Mouse (Mus musculus) heart, adult 2 months (tissue): ENCODE measurements around the gene A830005F24Rik.

Source experiments
- CTCF ChIP-seq: fragments of 200-600 bp; IDR thresholded peaks from 2 replicates; pipeline ENCODE4 v1.8.1; 2022; ENCODE audit warnings: antibody characterized with exemption, mild to moderate bottlenecking, moderate library complexity
- EP300 ChIP-seq: fragments of 200-500 bp; IDR thresholded peaks from 2 replicates; pipeline ENCODE4 v1.6.1; 2011; ENCODE audit warnings: low read depth, low read length, control low read depth; ENCODE audit not compliant: insufficient read depth
- POLR2A ChIP-seq: fragments of 200-500 bp; IDR thresholded peaks from 2 replicates; pipeline ENCODE4 v1.6.1; 2011; ENCODE audit warnings: mild to moderate bottlenecking, low read depth, low read length, control low read depth; ENCODE audit not compliant: insufficient read depth

DNA sequence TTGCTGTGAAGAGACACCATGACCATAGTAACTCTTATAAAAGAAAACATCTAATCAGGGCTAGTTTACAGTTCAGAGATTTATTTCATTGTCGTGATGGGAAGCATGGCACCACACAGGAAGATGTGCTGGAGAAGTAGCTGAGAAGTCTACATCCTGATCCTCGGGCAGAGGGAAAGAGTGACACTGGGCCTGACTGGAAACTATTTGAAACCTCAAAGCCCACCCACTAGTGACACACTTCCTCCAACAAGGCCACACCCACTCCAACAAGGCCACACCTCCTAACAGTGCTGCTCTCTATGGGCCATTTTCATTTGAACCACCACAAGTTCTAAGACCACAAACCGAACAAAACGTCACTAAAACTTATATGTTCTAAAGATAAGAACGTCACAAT, 12.4 kb downstream of the A830005F24Rik start:
- TF ChIP-seq CTCF (no peak), POLR2A (no peak), EP300 (no peak)
